Mouse (Mus musculus) liver, embryonic 16.5 days (tissue): ENCODE results near the gene Szrd1. TPM values are rescaled to one million over a fixed set of nuclear protein-coding genes. Genes with fewer than 3 reads are reported as not detected.
"Not testable (repeated sequence)": the region's sequence is repeated elsewhere in the genome, so short reads cannot be mapped to it uniquely, and the experiment has no call there.

Experiments used
- ATAC-seq: fragments of 200-750 bp; cut with Nextera tagmentation; 2 replicates; pipeline ENCODE4 v1.8.0; 2017; ENCODE audit warnings: low read depth, mild to moderate bottlenecking, moderate number of reproducible peaks, moderate library complexity
- H3K27ac ChIP-seq: fragments of 300-500 bp; sonication (generic); 2 replicates; pipeline ENCODE4 v1.5.1; 2014; ENCODE audit warnings: mild to moderate bottlenecking, low read length
- H3K27me3 ChIP-seq: fragments of 300-500 bp; sonication (generic); 2 replicates; pipeline ENCODE4 v1.6.1; 2014; ENCODE audit warnings: low read depth, low read length, mixed read lengths; ENCODE audit not compliant: control insufficient read depth, insufficient read depth
- H3K36me3 ChIP-seq: fragments of 300-500 bp; sonication (generic); 2 replicates; pipeline ENCODE4 v1.6.1; 2014; ENCODE audit warnings: mild to moderate bottlenecking; ENCODE audit not compliant: control insufficient read depth, insufficient read depth
- H3K4me1 ChIP-seq: fragments of 300-500 bp; sonication (generic); 2 replicates; pipeline ENCODE4 v1.6.1; 2014; ENCODE audit warnings: low read depth, low read length, mixed read lengths; ENCODE audit not compliant: control insufficient read depth
- H3K4me2 ChIP-seq: fragments of 300-500 bp; sonication (generic); 2 replicates; pipeline ENCODE4 v1.6.1; 2014; ENCODE audit warnings: low read depth, low read length, mixed read lengths
- H3K4me3 ChIP-seq: fragments of 300-500 bp; sonication (generic); 2 replicates; pipeline ENCODE4 v1.5.1; 2014; ENCODE audit warnings: low read depth, mild to moderate bottlenecking, low read length
- H3K9ac ChIP-seq: fragments of 300-500 bp; sonication (generic); 2 replicates; pipeline ENCODE4 v1.6.1; 2014; ENCODE audit warnings: low read depth, low read length
- H3K9me3 ChIP-seq: fragments of 300-500 bp; sonication (generic); replicated peaks from 2 replicates; pipeline ENCODE4 v1.6.1; 2016; ENCODE audit warnings: low read length; ENCODE audit not compliant: control insufficient read depth
- WGBS: fragments of 180-500 bp; shearing (Covaris S2); extraction: QIAGEN DNeasy Blood & Tissue Kit; methylation state at CpG from one replicate; pipeline ENCODE4 v1.1.7; 2014; ENCODE audit not compliant: insufficient replicate concordance; 5-methylcytosine and 5-hydroxymethylcytosine counted together
- polyA plus RNA-seq: library from polyadenylated mRNA; unstranded; fragments of >200 nt; fragmentation: Nextera tagmentation; extraction: Ambion mirVana; gene quantifications from 2 replicates; pipeline ENCODE4 v1.2.1, GENCODE M21; 2015

Szrd1 gene
- polyA plus RNA-seq, 1 experiment from 2014 or later = 18.1 TPM

DNA sequence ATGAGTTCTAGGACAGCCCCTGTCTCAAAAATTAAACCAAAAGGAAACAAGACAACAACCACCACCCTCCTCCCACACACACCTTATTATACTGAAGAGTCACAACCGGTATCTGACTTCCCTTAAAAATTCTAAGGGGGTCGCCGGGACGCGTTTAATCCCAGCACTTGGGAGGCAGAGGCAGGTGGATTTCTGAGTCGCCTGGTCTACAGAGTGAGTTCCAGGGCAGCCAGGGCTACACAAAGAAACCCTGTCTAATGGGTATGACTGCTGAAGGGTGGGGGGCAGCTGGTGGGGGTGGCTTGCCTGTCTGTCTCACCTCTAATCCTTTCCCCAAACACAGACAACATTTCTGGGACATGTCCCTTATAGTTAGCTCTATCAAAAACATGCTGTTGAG, 1.4 kb upstream of the Szrd1 start:
- Histone ChIP-seq H3K4me3 (no peak overlapping the region), H3K9ac (no peak overlapping the region), H3K4me1 (peaks cover 30% of the 10 kb centered on the region), H3K9me3 (no peaks in the 10 kb centered on the region), H3K27me3 (no peaks in the 10 kb centered on the region), H3K27ac (no peak overlapping the region), H3K36me3 (no peaks in the 10 kb centered on the region), H3K4me2 (no peak overlapping the region)
- WGBS = 81% methylated on average over 6 of the region's 6 CpGs
- no peak for ATAC-seq

DNA sequence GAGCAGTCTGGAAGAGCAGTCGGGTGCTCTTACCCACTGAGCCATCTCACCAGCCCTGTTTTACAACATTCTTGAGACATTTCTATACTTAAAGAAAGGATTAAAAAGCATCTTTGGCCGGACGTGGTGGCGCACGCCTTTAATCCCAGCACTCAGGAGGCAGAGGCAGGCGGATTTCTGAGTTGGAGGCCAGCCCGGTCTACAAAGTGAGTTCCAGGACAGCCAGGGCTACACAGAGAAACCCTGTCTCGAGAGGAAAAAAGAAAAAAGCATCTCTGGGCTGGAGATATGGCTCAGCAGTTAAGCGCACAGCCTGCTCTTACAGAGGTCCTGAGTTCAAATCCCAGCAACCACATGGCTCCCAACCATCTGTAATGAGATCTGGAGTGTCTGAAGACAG, 779 bp upstream of the Szrd1 start:
- H3K9me3 ChIP-seq, H3K4me3 ChIP-seq, H3K27me3 ChIP-seq, H3K27ac ChIP-seq, H3K4me2 ChIP-seq, ATAC-seq, H3K36me3 ChIP-seq, H3K9ac ChIP-seq: not testable (repeated sequence)
- peaks cover 34% of the 10 kb centered on the region for H3K4me1 ChIP-seq
- 80% methylated on average over 9 of the region's 9 CpGs for WGBS

DNA sequence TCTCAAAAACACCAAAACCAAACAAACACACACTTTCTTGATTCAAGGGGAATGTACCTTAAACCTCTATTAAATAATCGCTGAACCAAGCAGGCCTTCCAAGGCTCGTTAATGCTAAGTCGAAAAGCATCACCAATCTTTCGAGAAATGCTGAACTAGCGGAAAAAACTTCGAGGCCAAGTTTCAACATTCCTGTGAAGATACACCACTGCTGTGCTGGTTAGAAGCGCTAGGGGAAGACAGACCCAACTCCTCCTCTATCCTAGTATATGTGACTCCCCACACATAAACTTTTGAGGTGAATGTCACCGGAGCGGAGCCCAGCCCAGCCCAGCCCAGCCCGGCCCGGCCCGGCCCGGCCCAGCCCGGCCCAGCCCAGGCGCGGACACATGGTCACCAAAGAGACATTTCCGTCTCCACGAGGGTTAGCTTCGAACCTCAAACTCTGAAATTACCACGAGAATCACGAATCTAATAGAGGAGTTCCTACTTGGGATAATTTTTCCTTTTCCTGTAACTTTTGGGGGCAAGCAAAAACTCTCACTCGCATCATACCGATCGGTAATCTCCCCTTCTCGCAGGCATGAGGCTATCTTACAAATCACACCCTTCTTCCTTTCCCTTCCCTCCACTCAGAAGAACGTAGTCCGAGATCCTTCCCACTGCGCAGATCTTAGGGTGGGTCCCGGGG, 1.0 kb downstream of the Szrd1 start:
- under 1% methylated on average over 29 of the region's 29 CpGs for WGBS
- Histone ChIP-seq H3K27ac (peak overlapping the region; percentile 89), H3K4me1 (peaks cover 37% of the 10 kb centered on the region), H3K4me3 (peak overlapping the region; percentile 90), H3K36me3 (no peaks in the 10 kb centered on the region), H3K4me2 (peak overlapping the region; percentile 98), H3K9me3 (no peaks in the 10 kb centered on the region), H3K27me3 (no peaks in the 10 kb centered on the region), H3K9ac (peak overlapping the region; percentile 90)
- ATAC-seq = peak; percentile 5; the same call in 1 of the 2 replicates

DNA sequence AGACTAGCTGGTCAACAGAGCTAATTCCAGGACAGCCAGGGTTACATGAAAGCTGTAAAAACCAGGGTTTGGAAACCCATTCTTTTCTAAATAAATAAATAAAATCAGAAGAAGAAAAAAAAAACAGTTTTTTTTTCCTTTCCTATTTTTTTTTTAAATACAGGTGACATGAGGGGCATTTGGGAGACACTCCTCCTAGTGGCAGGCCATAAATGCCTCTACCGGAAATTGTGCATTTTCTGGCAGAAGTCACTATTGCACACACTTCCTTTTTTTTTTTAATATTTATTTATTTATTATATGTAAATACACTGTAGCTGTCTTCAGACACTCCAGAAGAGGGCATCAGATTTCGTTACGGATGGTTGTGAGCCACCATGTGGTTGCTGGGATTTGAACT, 1.8 kb downstream of the Szrd1 start:
- not testable (repeated sequence) for H3K9ac ChIP-seq, ATAC-seq

DNA sequence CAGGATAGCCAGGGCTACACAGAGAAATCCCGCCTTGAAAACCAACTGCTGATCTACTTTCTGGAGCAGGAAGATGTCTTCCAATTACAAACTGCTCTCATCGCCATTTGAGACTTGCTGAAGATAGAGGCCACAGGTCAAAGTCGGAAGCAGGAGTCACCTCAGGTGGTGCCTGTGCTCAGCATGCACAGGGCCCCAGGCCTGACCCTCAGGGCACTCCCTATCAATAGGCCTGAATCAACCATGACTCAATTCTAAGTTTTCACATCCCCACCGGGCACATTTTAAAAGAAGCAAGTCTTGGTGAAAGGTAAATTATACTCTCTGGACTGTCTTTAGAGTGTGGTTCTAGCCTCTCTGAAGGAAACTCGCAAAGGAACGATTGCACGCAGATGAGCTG, 3.4 kb downstream of the Szrd1 start:
- no peaks in the 10 kb centered on the region for H3K9me3 ChIP-seq
- WGBS = 76% methylated on average over 7 of the region's 7 CpGs
- H3K4me2 ChIP-seq = no peak overlapping the region
- no peak overlapping the region for H3K4me3 ChIP-seq
- H3K27me3 ChIP-seq = no peaks in the 10 kb centered on the region
- no peak overlapping the region for H3K9ac ChIP-seq
- ATAC-seq = no peak
- H3K36me3 ChIP-seq = no peaks in the 10 kb centered on the region
- H3K4me1 ChIP-seq = peaks cover 42% of the 10 kb centered on the region
- peak overlapping the region; percentile 19; the same call in 1 of the 2 replicates for H3K27ac ChIP-seq

More for the DNA sequence above, 1.8 kb downstream of the Szrd1 start:
- 48% methylated on average over 1 of the region's 3 CpGs for WGBS
- H3K4me2 ChIP-seq = peak overlapping the region; percentile 98
- peak overlapping the region; percentile 90; the same call in 1 of the 2 replicates for H3K4me3 ChIP-seq
- peaks cover 38% of the 10 kb centered on the region for H3K4me1 ChIP-seq
- not testable (repeated sequence) for H3K9me3 ChIP-seq, H3K36me3 ChIP-seq, H3K27me3 ChIP-seq, H3K27ac ChIP-seq

DNA sequence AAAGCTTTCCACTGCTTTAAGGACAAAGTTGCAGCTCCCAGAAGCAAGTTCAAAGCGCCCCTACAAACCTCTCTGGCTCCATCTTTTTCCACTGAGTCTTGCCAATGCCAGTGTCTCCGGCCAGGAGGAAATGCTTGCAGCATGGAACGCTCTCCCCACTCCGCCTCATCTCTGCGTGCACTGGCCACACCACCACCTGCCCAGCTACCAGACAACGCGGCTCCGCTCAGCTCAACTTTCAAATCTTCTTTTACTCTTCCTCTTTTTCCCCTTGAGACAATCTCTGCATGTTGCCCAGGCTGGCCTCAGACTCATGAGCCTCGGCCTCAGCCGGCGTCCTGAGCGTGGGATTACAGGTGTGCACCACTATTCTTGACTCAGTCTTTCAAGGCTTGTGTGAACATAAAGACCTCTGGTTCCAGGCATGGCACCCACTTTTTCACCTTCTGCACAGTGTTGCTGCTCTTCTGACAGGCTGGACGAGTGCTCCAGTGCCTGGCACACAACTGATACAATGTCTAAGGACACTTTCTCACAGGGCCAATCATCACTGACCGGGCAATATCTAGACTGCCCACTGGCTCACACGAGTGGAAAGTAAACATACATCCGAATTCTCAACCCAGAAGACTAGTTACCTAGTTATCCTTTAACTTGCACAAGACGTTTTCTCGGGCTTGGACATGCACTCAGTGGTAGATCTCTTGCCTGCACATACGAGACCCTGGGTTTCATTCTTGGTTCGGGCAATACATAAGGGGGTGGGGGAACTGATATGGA, 4.6 kb downstream of the Szrd1 start:
- ATAC-seq = no peak
- 58% methylated on average over 20 of the region's 20 CpGs for WGBS

DNA sequence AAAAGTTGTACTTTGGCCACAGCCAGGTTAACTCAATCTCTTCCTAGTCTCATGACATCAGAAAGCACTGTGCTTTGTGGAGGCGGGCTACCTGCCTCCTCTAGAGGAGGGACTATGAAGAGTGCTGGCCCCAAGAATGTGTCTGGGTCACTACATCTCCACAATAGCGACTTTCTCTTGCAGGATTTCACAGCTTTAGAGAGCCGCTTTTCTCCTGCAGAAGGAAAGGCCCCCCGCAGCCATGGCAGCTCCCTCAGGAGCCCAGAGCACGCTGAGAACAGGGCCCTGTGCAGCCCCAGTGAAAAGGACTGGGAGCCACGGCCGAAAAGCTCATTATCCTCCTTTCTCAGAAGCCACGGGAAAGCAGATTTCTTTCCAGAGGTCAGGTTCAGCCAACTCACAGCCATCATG, 5.5 kb downstream of the Szrd1 start:
- Histone ChIP-seq H3K4me2 (peak overlapping the region; percentile 45; the same call in 1 of the 2 replicates), H3K27ac (peak overlapping the region; percentile 62), H3K9me3 (no peaks in the 10 kb centered on the region), H3K9ac (0 out of 2 replicates have a peak overlapping the region, but pooled peaks have one; percentile 20), H3K4me1 (peaks cover 44% of the 10 kb centered on the region), H3K36me3 (no peaks in the 10 kb centered on the region), H3K4me3 (peak overlapping the region; percentile 29), H3K27me3 (no peaks in the 10 kb centered on the region)
- WGBS = 65% methylated on average over 8 of the region's 8 CpGs
- peak; percentile 31; the same call in 1 of the 2 replicates for ATAC-seq

More for the DNA sequence above, 4.6 kb downstream of the Szrd1 start:
- Histone ChIP-seq H3K4me3 (peak overlapping the region; percentile 29), H3K9me3 (no peaks in the 10 kb centered on the region), H3K27me3 (no peaks in the 10 kb centered on the region), H3K9ac (peak overlapping the region; percentile 1; the same call in 1 of the 2 replicates), H3K4me2 (peak overlapping the region; percentile 45), H3K36me3 (no peaks in the 10 kb centered on the region), H3K27ac (peak overlapping the region; percentile 62), H3K4me1 (peaks cover 42% of the 10 kb centered on the region)

DNA sequence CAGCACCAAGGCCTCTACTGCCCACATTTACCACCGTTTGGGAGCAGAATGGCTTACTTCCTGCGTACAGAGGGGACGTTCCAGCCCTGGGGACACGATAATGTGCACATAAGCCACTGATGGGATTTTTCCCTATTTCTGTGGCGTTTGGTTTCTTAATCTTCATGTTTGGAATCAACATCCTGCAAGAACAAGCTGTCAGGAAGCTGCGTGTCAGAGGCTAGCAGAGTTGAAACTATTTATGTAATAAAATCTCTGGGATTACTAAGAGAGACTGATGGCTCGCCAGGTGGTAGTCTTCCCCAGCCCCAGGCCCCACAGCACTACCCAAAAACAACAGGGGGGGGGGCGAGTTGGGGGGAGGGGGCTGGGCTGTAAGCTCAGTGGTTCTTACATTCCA, 6.3 kb downstream of the Szrd1 start:
- Histone ChIP-seq H3K27ac (peak overlapping the region; percentile 83), H3K27me3 (no peaks in the 10 kb centered on the region)
- 57% methylated on average over 8 of the region's 8 CpGs for WGBS

DNA sequence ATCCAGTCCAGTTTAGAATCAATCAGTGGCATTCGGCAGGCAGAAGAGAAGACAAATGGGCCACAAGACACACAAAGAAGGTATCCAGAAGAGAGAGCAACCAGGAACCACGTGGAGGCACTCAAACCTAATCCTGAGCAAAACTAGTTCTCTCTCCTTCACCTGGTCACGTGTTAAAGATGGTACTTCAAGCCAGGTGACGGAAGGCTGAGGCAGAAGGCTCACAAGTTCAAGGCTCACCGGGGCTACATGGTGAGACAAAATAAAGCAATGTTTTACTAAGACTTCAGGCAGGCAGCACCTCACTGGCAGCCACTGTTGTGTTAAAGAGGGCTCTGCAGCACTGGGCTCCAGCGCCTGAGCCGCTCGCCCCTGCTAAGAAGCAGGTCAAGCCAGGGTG, 7.4 kb downstream of the Szrd1 start:
- Histone ChIP-seq H3K27me3 (no peaks in the 10 kb centered on the region), H3K27ac (peak overlapping the region; percentile 83), H3K9ac (0 out of 2 replicates have a peak overlapping the region, but pooled peaks have one; percentile 12), H3K4me2 (peak overlapping the region; percentile 33), H3K9me3 (no peaks in the 10 kb centered on the region), H3K4me1 (peaks cover 31% of the 10 kb centered on the region), H3K4me3 (0 out of 2 replicates have a peak overlapping the region, but pooled peaks have one; percentile 9), H3K36me3 (no peaks in the 10 kb centered on the region)
- ATAC-seq = no peak
- WGBS = 60% methylated on average over 8 of the region's 8 CpGs

More for the DNA sequence above, 6.3 kb downstream of the Szrd1 start:
- Histone ChIP-seq H3K4me2 (peak overlapping the region; percentile 14; the same call in 1 of the 2 replicates), H3K9ac (no peak overlapping the region), H3K36me3 (no peaks in the 10 kb centered on the region), H3K4me1 (peaks cover 39% of the 10 kb centered on the region), H3K9me3 (no peaks in the 10 kb centered on the region), H3K4me3 (no peak overlapping the region)
- no peak for ATAC-seq
